8 mouse cellular contexts compared by ENCODE assay signal in the genomic region with DNA sequence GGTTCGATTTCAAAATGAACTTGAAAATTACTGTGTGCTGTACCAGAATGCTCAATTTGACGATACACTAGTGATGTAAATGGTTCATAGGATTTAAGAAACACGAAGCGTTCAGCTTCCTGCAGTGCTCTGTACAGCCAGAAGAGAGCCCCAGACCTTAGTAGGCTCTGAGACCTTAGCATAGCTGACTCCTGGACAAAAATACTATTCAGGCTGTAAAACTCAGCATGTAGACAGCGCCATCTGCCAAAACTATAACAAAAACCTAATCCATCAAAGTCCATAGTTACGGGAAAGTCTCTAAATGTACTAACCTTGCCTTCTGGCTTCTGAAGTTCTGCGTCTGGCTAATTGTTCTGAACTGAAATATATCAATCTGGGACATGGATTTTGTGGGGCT. TPM values are rescaled to one million over a fixed set of nuclear protein-coding genes. Genes with fewer than 3 reads are reported as not detected.
DNase-seq lines count a peak whose midpoint lies in the region; ATAC-seq and TF ChIP-seq lines count a peak whose summit lies in the region.

No protein-coding gene starts in this region.

- no peak for TF ChIP-seq POLR2A in myocyte (IDR thresholded peaks at IDR 0.05; ENCODE audit: insufficient read length, low read depth)

- H3K9ac ChIP-seq in hindbrain, embryonic 16.5 days (ENCODE audit: low read depth, low read length) = peak overlapping the region; percentile 85
- peak overlapping the region; percentile 84; the same call in 1 of the 2 replicates for H3K9ac ChIP-seq in liver, embryonic 12.5 days

- H3K79me2 ChIP-seq in myocyte (ENCODE audit: control insufficient read depth, insufficient read depth) = no peaks in the 10 kb centered on the region

- H3K27me3 ChIP-seq in hindbrain, embryonic 16.5 days (replicated peaks; ENCODE audit: control insufficient read depth, insufficient read depth, low read length) = no peaks in the 10 kb centered on the region
- no peaks in the 10 kb centered on the region for H3K27me3 ChIP-seq in liver, embryonic 12.5 days (replicated peaks)
- no peaks in the 10 kb centered on the region for H3K27me3 ChIP-seq in myocyte (ENCODE audit: control insufficient read depth, insufficient read depth, insufficient read length)

- no peaks in the 10 kb centered on the region for H3K36me3 ChIP-seq in hindbrain, embryonic 16.5 days (ENCODE audit: control insufficient read depth, insufficient read depth, low read length)
- peaks cover 8% of the 10 kb centered on the region; the same call in 1 of the 2 replicates for H3K36me3 ChIP-seq in liver, embryonic 12.5 days
- no peaks in the 10 kb centered on the region for H3K36me3 ChIP-seq in myocyte (ENCODE audit: control insufficient read depth, insufficient read depth)

- peaks cover 22% of the 10 kb centered on the region for H3K4me1 ChIP-seq in hindbrain, embryonic 16.5 days (ENCODE audit: control insufficient read depth, insufficient read depth, low read depth, low read length)
- H3K4me1 ChIP-seq in liver, embryonic 12.5 days = peaks cover 36% of the 10 kb centered on the region

- peak overlapping the region; percentile 42; the same call in 1 of the 2 replicates for H3K27ac ChIP-seq in hindbrain, embryonic 16.5 days (ENCODE audit: low read depth, low read length)
- peak overlapping the region; percentile 34 for H3K27ac ChIP-seq in liver, embryonic 12.5 days

- peak; percentile 29 for DNase-seq in layer of hippocampus, adult 9-10 months (ENCODE audit: low spot score)
- DNase-seq in layer of hippocampus, adult 8-10 months (ENCODE audit: low spot score in 2 of 2) = no peak
- peak; percentile 51 for DNase-seq in adrenal gland, postnatal 14 days
- DNase-seq in fibroblast of lung, adult 2 months (ENCODE audit: low read depth) = peak; percentile 63
- DNase-seq in urinary bladder, adult 2 months (ENCODE audit: low spot score) = no peak

- WGBS in hindbrain, embryonic 16.5 days = 23% methylated on average over 7 of the region's 7 CpGs
- 20% methylated on average over 7 of the region's 7 CpGs for WGBS in liver, embryonic 12.5 days (ENCODE audit: insufficient replicate concordance)

- H3K4me3 ChIP-seq in hindbrain, embryonic 16.5 days (ENCODE audit: low read length) = peak overlapping the region; percentile 92
- peak overlapping the region; percentile 90 for H3K4me3 ChIP-seq in liver, embryonic 12.5 days
- peak overlapping the region; percentile 77 for H3K4me3 ChIP-seq in myocyte

- H3K9me3 ChIP-seq in hindbrain, embryonic 16.5 days (ENCODE audit: control insufficient read depth, low read length) = no peaks in the 10 kb centered on the region
- no peaks in the 10 kb centered on the region for H3K9me3 ChIP-seq in liver, embryonic 12.5 days (replicated peaks)

- H3K4me2 ChIP-seq in hindbrain, embryonic 16.5 days (ENCODE audit: low read length) = peak overlapping the region; percentile 69
- H3K4me2 ChIP-seq in liver, embryonic 12.5 days = peak overlapping the region; percentile 76
- H3K4me2 ChIP-seq in myocyte (ENCODE audit: low read depth) = peak overlapping the region; percentile 89

- H3ac ChIP-seq in myocyte (ENCODE audit: control insufficient read depth, insufficient read length) = no peak overlapping the region

- ATAC-seq in hindbrain, embryonic 16.5 days = peak; percentile 55
- peak; percentile 20; the same call in 1 of the 2 replicates for ATAC-seq in liver, embryonic 12.5 days

TF ChIP-seq in myocyte, 11 proteins besides CTCF, POLR2A, EP300 and RAD21:
- TF ChIP-seq USF1 (IDR thresholded peaks at IDR 0.05; ENCODE audit: low read depth) (no peak), E2F4 (IDR thresholded peaks at IDR 0.05; ENCODE audit: insufficient read depth) (no peak), MYOG (IDR thresholded peaks at IDR 0.05; ENCODE audit: control insufficient read depth in 1 of 3, insufficient read depth in 1 of 3, insufficient read length in 2 of 3, low read depth in 2 of 3) (no peak), POLR2AphosphoS2 (IDR thresholded peaks at IDR 0.05; ENCODE audit: insufficient read length, low read depth) (no peak), TCF3 (IDR thresholded peaks at IDR 0.05; ENCODE audit: insufficient read length, low read depth) (no peak), SRF (IDR thresholded peaks at IDR 0.05; ENCODE audit: control insufficient read depth, insufficient read length, low read depth) (no peak)

RNA-seq across cellular contexts. Expression of a gene that starts 0.6 kb away (rescaled TPM):
- total RNA-seq in layer of hippocampus, adult 8-10 months (2022) = 10 to 100 TPM; 19.5 to 29.3 (median 24.7) TPM
- 9.1 and 11.7 TPM in 2 replicates for total RNA-seq in adrenal gland, postnatal 14 days (2021)
- polyA plus RNA-seq in hindbrain, embryonic 16.5 days (2015; fragmentation: Nextera tagmentation; extraction: Ambion mirVana) = 21.4 TPM in 2 replicates
- 5.9 and 6.2 TPM in 2 replicates for polyA plus RNA-seq in liver, embryonic 12.5 days (2016; fragmentation: Nextera tagmentation; extraction: Ambion mirVana)
- 3.7 TPM for polyA plus RNA-seq in myocyte (2012; fragmentation: generic; extraction: Trizol)
- polyA plus RNA-seq in urinary bladder, adult 2 months (2012; rRNA removed) = 9.7 and 10.3 TPM in 2 replicates

RNA-seq across cellular contexts. Expression of a gene that starts 33.4 kb away (rescaled TPM):
- 1 to 10 TPM in 1 of 4 experiments, under 1 TPM in 2, not detected in 1; 0.74 to 1.2 (median 0.89) TPM for total RNA-seq in layer of hippocampus, adult 8-10 months (2022)
- total RNA-seq in adrenal gland, postnatal 14 days (2021) = 0.30 and 0.64 TPM in 2 replicates
- 0.19 and 0.21 TPM in 2 replicates for polyA plus RNA-seq in hindbrain, embryonic 16.5 days (2015; fragmentation: Nextera tagmentation; extraction: Ambion mirVana)
- not detected in 2 replicates for polyA plus RNA-seq in liver, embryonic 12.5 days (2016; fragmentation: Nextera tagmentation; extraction: Ambion mirVana)
- not detected for polyA plus RNA-seq in myocyte (2012; fragmentation: generic; extraction: Trizol)
- 0.03 TPM in 1 of 2 replicates, not detected in the other for polyA plus RNA-seq in urinary bladder, adult 2 months (2012; rRNA removed)

Comparison
In these comparisons a context has a peak if more than half of its experiments do, and no peak if none do; other contexts are left out.
1. DNase-seq: peak in layer of hippocampus, adult 9-10 months (single experiment), adrenal gland, postnatal 14 days (single experiment) and fibroblast of lung, adult 2 months (single experiment); none in layer of hippocampus, adult 8-10 months (0 of 2) and urinary bladder, adult 2 months (single experiment).
2. Peak in every context shown above with its lines, with median percentiles within 50 percentile points of each other: H3K4me2 ChIP-seq and H3K4me3 ChIP-seq.